Mouse (Mus musculus) intestine, embryonic 16.5 days (tissue): ENCODE data around the gene Pcca. TPM values are rescaled to one million over a fixed set of nuclear protein-coding genes. Genes with fewer than 3 reads are reported as not detected.

Experiments used
- ATAC-seq: fragments of 200-750 bp; cut with Nextera tagmentation; 2 replicates; pipeline ENCODE4 v1.8.0; 2017; ENCODE audit warnings: moderate TSS enrichment, moderate library complexity
- H3K27ac ChIP-seq: fragments of 300-500 bp; sonication (generic); 2 replicates; pipeline ENCODE4 v1.5.1; 2014; ENCODE audit warnings: mild to moderate bottlenecking, low read length
- H3K27me3 ChIP-seq: fragments of 300-500 bp; sonication (generic); replicated peaks from 2 replicates; pipeline ENCODE4 v1.6.1; 2014; ENCODE audit warnings: low read length, control low read depth, mixed read lengths; ENCODE audit not compliant: control insufficient read depth, insufficient read depth
- H3K36me3 ChIP-seq: fragments of 300-500 bp; sonication (generic); 2 replicates; pipeline ENCODE4 v1.6.1; 2014; ENCODE audit warnings: low read length, control low read depth; ENCODE audit not compliant: control insufficient read depth, insufficient read depth
- H3K4me1 ChIP-seq: fragments of 300-500 bp; sonication (generic); 2 replicates; pipeline ENCODE4 v1.6.1; 2014; ENCODE audit warnings: low read length, control low read depth, mixed read lengths; ENCODE audit not compliant: control insufficient read depth, insufficient read depth
- H3K4me2 ChIP-seq: fragments of 300-500 bp; sonication (generic); 2 replicates; pipeline ENCODE4 v1.6.1; 2014; ENCODE audit warnings: low read depth, low read length, control low read depth
- H3K4me3 ChIP-seq: fragments of 300-500 bp; sonication (generic); 2 replicates; pipeline ENCODE4 v1.5.1; 2014; ENCODE audit warnings: mild to moderate bottlenecking, low read length
- H3K9ac ChIP-seq: fragments of 300-500 bp; sonication (generic); 2 replicates; pipeline ENCODE4 v1.6.1; 2014; ENCODE audit warnings: low read depth, low read length
- H3K9me3 ChIP-seq: fragments of 300-500 bp; sonication (generic); 2 replicates; pipeline ENCODE4 v1.6.1; 2016; ENCODE audit warnings: low read length, control low read depth; ENCODE audit not compliant: control insufficient read depth
- WGBS: fragments of 180-500 bp; shearing (Covaris S2); extraction: QIAGEN DNeasy Blood & Tissue Kit; methylation state at CpG from one replicate; pipeline ENCODE4 v1.1.7; 2014; 5-methylcytosine and 5-hydroxymethylcytosine counted together
- polyA plus RNA-seq: library from polyadenylated mRNA; unstranded; fragments of >200 nt; fragmentation: Nextera tagmentation; extraction: Ambion mirVana; gene quantifications from 2 replicates; pipeline ENCODE4 v1.2.1, GENCODE M21; 2015

The Pcca gene
- polyA plus RNA-seq, 1 experiment from 2014 or later, result 17.3 TPM

DNA sequence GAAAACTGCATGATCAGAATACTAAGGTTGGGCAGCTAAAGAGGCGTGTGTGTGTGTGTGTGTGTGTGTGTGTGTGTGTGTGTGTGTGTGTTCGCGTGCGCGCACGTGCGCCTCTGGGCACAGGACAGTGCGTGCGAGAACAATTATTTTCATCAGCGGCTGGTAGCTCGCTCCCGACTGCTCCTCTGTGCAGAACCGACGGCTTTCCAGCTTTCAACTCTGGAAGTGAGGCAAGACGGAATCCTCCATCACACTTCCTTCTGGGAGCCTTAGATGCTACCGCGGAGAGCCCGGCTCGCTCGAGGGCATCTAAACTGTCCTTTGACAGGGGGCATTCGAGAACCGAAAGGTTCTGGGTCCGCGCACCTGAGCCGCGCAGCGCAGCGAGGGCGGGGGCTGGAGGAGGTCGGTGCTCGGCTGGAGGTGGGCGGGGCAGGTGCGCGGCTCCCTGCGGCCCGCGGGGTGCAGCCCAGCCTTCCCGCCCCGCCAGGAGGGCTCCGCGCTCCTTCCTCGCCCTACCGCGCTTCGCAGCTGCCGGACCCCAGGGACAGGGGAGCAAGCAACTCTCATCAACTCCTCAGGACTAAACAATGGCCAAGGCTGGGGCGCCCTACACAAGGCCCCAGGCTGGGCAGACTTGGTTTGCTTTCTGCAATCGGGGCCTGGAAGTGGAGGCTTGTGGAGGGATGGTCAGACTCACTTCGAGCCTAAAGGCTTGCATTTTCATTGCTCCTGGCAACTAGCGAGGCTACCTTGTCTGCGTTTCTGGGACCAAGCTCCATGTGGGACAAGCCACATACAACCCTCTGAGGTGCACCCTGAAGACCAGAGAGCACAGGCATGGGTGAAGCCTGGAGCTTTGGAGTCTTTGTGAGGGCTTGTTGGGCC, 43.4 kb upstream of the Pcca start, which contains the start of gene Gm10837:
Gene Gm10837 (plus strand): TSS at position 146 of the 888 bp plus-strand sequence.
- 2% methylated on average over 51 of the region's 51 CpGs for WGBS
- peaks cover 29% of the 10 kb centered on the region for H3K27me3 ChIP-seq
- H3K4me2 ChIP-seq, result peak within 1 kb of the TSS; percentile 35
- no peak within 1 kb of the TSS for H3K9ac ChIP-seq
- ATAC-seq, result peak; percentile 66
- H3K9me3 ChIP-seq, result no peaks in the 10 kb centered on the region
- H3K4me3 ChIP-seq, result peak within 1 kb of the TSS; percentile 21; the same call in 1 of the 2 replicates
- no peak within 1 kb of the TSS for H3K27ac ChIP-seq
- no peaks in the 10 kb centered on the region for H3K36me3 ChIP-seq
- no peaks in the 10 kb centered on the region for H3K4me1 ChIP-seq

DNA sequence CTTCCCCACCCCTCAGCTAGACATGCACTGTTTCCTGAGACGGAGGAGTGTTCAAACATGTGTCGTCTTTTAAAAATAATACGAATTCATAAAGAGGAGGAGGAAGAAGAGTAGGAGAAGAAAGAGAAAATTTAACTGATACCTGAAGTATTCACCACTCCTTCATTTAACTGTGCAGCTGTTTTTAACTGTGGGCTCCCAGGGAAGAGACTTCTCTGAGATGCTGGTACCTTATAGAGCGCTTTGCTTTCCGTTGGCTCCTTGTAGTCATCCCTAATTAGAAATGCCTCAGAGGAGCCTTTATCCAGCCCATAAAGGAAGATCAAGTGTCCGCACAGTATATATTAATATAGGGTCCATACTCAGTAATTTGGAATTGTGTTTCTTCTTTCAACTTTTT, 42.6 kb upstream of the Pcca start:
- H3K36me3 ChIP-seq, result no peaks in the 10 kb centered on the region
- no peak overlapping the region for H3K4me3 ChIP-seq
- no peak for ATAC-seq
- H3K4me1 ChIP-seq, result no peaks in the 10 kb centered on the region
- no peak overlapping the region for H3K9ac ChIP-seq
- no peak overlapping the region for H3K27ac ChIP-seq
- peaks cover 28% of the 10 kb centered on the region for H3K27me3 ChIP-seq
- WGBS, result 78% methylated on average over 6 of the region's 6 CpGs
- no peak overlapping the region for H3K4me2 ChIP-seq
- no peaks in the 10 kb centered on the region for H3K9me3 ChIP-seq

DNA sequence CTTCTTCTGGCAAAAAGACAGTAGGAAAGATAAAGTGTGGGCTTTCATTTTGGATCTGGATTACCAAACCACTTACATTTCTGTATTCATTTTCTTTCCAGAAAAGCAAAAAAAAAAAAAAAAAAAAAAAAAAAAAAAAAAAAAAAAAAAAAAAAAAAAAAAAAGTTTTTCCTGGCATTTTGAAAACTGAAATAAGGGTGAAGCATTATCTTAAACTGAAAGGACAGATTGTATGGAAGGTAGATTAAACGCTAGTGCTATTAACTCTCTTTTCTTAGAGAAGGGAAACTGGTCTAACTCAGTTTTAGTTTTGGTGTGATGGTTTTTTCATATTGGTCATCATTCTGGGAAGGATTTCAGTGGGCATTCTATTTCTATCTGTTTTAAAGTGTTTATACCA, 42.1 kb upstream of the Pcca start:
- no peak overlapping the region for H3K4me3 ChIP-seq
- no peak for ATAC-seq

DNA sequence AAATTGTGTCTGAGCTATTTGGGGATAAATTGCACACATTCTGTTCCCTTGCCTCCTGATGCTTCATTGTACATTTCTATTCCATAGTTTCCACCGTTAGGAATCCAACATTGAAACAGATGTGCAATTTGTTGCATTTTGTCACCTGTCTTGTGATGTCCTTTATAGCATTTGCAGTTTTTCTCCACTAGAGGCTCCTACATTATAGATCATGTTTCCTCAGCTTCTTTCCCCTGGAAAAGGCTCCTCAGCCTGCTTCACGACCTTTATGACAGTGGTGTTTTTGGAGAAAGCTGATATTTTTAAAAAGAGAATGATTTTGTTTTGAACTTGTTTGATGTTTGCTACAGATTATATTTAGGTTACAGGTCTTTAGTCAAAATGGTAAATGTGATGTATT, 25.1 kb upstream of the Pcca start:
- WGBS, result 19% methylated on average over 2 of the region's 2 CpGs
- ATAC-seq, result no peak
- no peaks in the 10 kb centered on the region for H3K36me3 ChIP-seq

More for the DNA sequence above, 42.1 kb upstream of the Pcca start:
- no peaks in the 10 kb centered on the region for H3K4me1 ChIP-seq
- no peak overlapping the region for H3K4me2 ChIP-seq
- no peaks in the 10 kb centered on the region for H3K36me3 ChIP-seq
- no peak overlapping the region for H3K27ac ChIP-seq
- no peaks in the 10 kb centered on the region for H3K9me3 ChIP-seq
- WGBS, result 71% methylated on average over 1 of the region's 1 CpGs
- no peak overlapping the region for H3K9ac ChIP-seq
- peaks cover 28% of the 10 kb centered on the region for H3K27me3 ChIP-seq

DNA sequence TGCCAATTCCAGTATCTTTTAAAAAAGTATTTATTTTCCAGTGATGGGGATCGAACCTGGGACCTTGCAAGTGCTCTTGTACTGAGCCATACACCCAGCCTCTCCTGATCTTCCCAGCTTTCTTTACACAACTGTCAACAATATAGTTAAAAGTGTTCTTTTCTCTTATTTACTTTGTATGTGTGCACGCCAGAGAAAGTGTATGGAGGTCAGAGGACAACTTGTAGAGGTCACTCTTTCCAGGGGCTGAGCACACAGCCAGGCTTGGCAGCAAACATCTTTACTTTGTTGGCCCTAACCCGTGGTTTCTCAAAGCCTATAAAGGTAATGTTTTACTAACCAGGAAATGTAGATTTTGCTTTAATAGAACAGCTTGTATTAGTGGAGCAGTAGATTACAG, 22.6 kb upstream of the Pcca start:
- H3K27me3 ChIP-seq, result no peaks in the 10 kb centered on the region
- H3K4me2 ChIP-seq, result no peak overlapping the region
- no peaks in the 10 kb centered on the region for H3K9me3 ChIP-seq
- no peak overlapping the region for H3K4me3 ChIP-seq
- H3K36me3 ChIP-seq, result no peaks in the 10 kb centered on the region
- H3K27ac ChIP-seq, result no peak overlapping the region
- no peak for ATAC-seq
- 56% methylated on average over 3 of the region's 3 CpGs for WGBS
- H3K9ac ChIP-seq, result no peak overlapping the region
- no peaks in the 10 kb centered on the region for H3K4me1 ChIP-seq

More for the DNA sequence above, 25.1 kb upstream of the Pcca start:
- Histone ChIP-seq H3K27ac (no peak overlapping the region), H3K9me3 (no peaks in the 10 kb centered on the region), H3K9ac (no peak overlapping the region), H3K4me2 (no peak overlapping the region), H3K4me3 (no peak overlapping the region), H3K27me3 (no peaks in the 10 kb centered on the region), H3K4me1 (no peaks in the 10 kb centered on the region)

DNA sequence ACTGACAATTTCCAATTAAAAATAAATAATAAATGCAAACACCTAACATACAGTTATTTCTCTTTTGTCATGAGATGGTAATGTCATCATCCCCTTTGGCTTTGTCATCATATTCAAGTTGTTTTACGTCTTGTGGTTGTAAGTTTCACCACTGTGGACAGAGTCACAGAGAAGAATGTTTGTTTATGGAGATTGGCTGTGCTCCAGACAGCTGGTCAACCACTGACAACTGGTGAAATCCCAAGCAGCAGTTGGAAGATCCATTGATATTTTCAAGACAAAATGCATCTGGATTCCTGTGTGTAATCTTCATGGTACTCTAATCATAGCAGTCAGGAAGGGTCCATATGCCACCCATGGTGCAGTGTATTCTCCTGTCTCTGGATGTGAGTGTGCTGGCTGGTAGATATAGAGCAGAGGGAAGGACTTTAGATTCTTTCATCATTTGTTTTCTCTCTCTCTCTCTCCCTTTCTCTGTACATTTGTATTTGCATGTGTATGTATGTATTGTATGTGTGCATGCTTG, 20.6 kb upstream of the Pcca start:
- H3K9ac ChIP-seq, result no peak overlapping the region
- ATAC-seq, result no peak
- H3K27me3 ChIP-seq, result no peaks in the 10 kb centered on the region
- H3K27ac ChIP-seq, result no peak overlapping the region
- H3K9me3 ChIP-seq, result no peaks in the 10 kb centered on the region
- WGBS, result 40% methylated on average over 1 of the region's 1 CpGs
- no peak overlapping the region for H3K4me2 ChIP-seq
- H3K36me3 ChIP-seq, result no peaks in the 10 kb centered on the region
- H3K4me1 ChIP-seq, result no peaks in the 10 kb centered on the region
- no peak overlapping the region for H3K4me3 ChIP-seq

DNA sequence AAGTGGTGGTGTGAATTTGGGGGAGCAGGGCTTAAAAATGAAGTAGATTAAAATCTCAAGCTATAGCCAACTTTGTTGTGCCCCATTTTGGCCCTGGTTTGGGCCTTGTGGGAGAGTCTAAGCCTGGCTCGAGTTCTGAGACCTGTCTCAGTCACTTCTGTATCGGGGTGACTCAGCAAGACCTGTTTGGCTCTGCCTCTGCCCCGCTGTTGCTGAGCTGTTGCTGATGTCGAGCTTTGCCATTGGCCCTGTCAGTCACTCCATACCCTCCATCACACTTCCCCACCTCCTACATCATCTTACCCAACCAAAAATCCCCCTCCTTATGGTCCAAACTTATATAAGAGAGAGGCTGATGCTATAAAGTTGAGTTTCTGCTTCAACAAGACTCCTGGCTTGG, 5.6 kb upstream of the Pcca start:
- H3K27ac ChIP-seq, result no peak overlapping the region
- WGBS, result 83% methylated on average over 4 of the region's 4 CpGs
- no peak for ATAC-seq
- no peaks in the 10 kb centered on the region for H3K27me3 ChIP-seq
- H3K4me1 ChIP-seq, result no peaks in the 10 kb centered on the region
- no peaks in the 10 kb centered on the region for H3K9me3 ChIP-seq
- no peak overlapping the region for H3K4me2 ChIP-seq
- H3K9ac ChIP-seq, result no peak overlapping the region
- no peak overlapping the region for H3K4me3 ChIP-seq
- no peaks in the 10 kb centered on the region for H3K36me3 ChIP-seq

DNA sequence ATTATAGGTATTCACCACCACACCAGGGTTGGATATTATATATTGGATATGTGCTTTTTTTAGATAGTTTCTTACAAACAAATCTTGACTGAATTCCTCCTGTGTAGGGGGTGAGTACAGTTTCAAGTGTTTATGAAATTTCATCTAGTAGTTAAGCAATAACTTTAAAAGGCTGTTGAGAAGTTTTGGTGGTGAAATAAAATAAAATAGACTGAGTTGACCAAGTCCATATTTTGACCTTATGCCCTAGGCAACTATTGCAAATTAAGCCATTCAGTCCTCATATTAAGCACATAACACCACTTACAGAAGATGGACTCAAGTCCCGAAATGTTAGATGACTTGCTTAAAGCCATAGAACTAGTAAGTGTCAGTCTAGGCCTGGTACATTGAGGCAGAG, 1.9 kb downstream of the Pcca start:
- no peak overlapping the region for H3K4me3 ChIP-seq
- no peak overlapping the region for H3K4me2 ChIP-seq
- H3K4me1 ChIP-seq, result no peaks in the 10 kb centered on the region; the same call in 1 of the 2 replicates
- H3K27me3 ChIP-seq, result no peaks in the 10 kb centered on the region
- 94% methylated on average over 1 of the region's 1 CpGs for WGBS
- no peak overlapping the region for H3K9ac ChIP-seq
- no peaks in the 10 kb centered on the region for H3K36me3 ChIP-seq
- H3K9me3 ChIP-seq, result no peaks in the 10 kb centered on the region
- H3K27ac ChIP-seq, result no peak overlapping the region
- no peak for ATAC-seq

DNA sequence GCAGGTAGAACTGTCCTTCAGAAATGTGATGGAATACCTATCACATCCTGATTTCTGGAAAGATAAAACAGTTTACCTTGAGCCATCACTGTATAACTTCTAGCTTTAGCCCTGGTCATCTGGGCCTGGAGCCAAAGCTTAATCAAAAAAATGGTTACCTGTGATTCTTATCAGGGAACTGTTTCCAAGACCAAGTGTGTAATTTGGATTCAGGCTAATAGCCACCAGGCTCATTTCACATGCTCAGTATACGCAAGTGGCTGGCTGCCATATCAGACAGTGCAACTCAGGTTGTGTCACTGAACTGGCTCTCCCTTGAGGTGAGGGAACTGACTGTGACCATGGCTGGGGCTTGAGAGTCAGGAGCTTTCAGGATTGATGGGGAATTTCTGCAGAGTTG, 14.3 kb downstream of the Pcca start:
- Histone ChIP-seq H3K4me2 (no peak overlapping the region), H3K27me3 (no peaks in the 10 kb centered on the region), H3K9me3 (no peaks in the 10 kb centered on the region), H3K9ac (no peak overlapping the region), H3K4me3 (no peak overlapping the region), H3K4me1 (no peaks in the 10 kb centered on the region), H3K27ac (no peak overlapping the region), H3K36me3 (no peaks in the 10 kb centered on the region)
- no peak for ATAC-seq
- 90% methylated on average over 1 of the region's 1 CpGs for WGBS
